Mouse (Mus musculus) kidney, embryonic 15.5 days (tissue): ENCODE measurements at regions not wholly inside any gene's neighbourhood (a gene's known extent, or its start where the extent isn't known, plus 50 kb on each side); places are given as distances from the start of the nearest gene placed in this dataset.
A peak's percentile ranks its signal among the peaks of the same experiment; 100 is the strongest.

Experiments used
- ATAC-seq: fragments of 200-750 bp; cut with Nextera tagmentation; replicated peaks from 2 replicates; pipeline ENCODE4 v1.8.0; 2017; ENCODE audit warnings: moderate TSS enrichment; ENCODE audit not compliant: low FRiP score
- H3K27ac ChIP-seq: fragments of 300-500 bp; sonication (generic); 2 replicates; pipeline ENCODE4 v1.5.1; 2015; ENCODE audit warnings: mild to moderate bottlenecking, inconsistent platforms
- H3K27me3 ChIP-seq: fragments of 300-500 bp; sonication (generic); 2 replicates; pipeline ENCODE4 v1.6.1; 2015; ENCODE audit warnings: inconsistent platforms
- H3K36me3 ChIP-seq: fragments of 300-500 bp; sonication (generic); 2 replicates; pipeline ENCODE4 v1.6.1; 2015; ENCODE audit warnings: inconsistent platforms
- H3K4me1 ChIP-seq: fragments of 300-500 bp; sonication (generic); 2 replicates; pipeline ENCODE4 v1.6.1; 2015; ENCODE audit warnings: inconsistent platforms
- H3K4me2 ChIP-seq: fragments of 300-500 bp; sonication (generic); 2 replicates; pipeline ENCODE4 v1.6.1; 2015; ENCODE audit warnings: moderate library complexity, mild to moderate bottlenecking, inconsistent platforms
- H3K4me3 ChIP-seq: fragments of 300-500 bp; sonication (generic); replicated peaks from 2 replicates; pipeline ENCODE4 v1.5.1; 2015; ENCODE audit warnings: mild to moderate bottlenecking, inconsistent platforms
- H3K9ac ChIP-seq: fragments of 300-500 bp; sonication (generic); 2 replicates; pipeline ENCODE4 v1.6.1; 2015; ENCODE audit warnings: mild to moderate bottlenecking, inconsistent platforms
- H3K9me3 ChIP-seq: fragments of 300-500 bp; sonication (generic); replicated peaks from 2 replicates; pipeline ENCODE4 v1.6.1; 2016; ENCODE audit warnings: inconsistent platforms
- WGBS: fragments of 180-500 bp; shearing (Covaris S2); methylation state at CpG from one replicate; pipeline ENCODE4 v1.1.7; 2015; ENCODE audit warnings: mixed read lengths; 5-methylcytosine and 5-hydroxymethylcytosine counted together

- Histone ChIP-seq H3K36me3 (no peaks in the 10 kb centered on the region), H3K4me2 (no peak overlapping the region), H3K4me3 (no peak overlapping the region), H3K27me3 (no peaks in the 10 kb centered on the region), H3K9me3 (no peaks in the 10 kb centered on the region), H3K27ac (no peak overlapping the region), H3K9ac (no peak overlapping the region), H3K4me1 (no peaks in the 10 kb centered on the region)
- WGBS: 89% methylated on average over 3 of the region's 3 CpGs
- no peak for ATAC-seq
Observed at GRCm38 (mm10) chr10:122386748-122387147, 61.6 kb upstream of the Avpr1a start.

GRCm38 (mm10) chr10:122379661-122380344 lies 68.5 kb upstream of the Avpr1a start:
- no peaks in the 10 kb centered on the region for H3K4me1 ChIP-seq
- H3K9ac ChIP-seq: no peak overlapping the region
- H3K9me3 ChIP-seq: no peaks in the 10 kb centered on the region
- H3K4me3 ChIP-seq: no peak overlapping the region
- no peaks in the 10 kb centered on the region for H3K36me3 ChIP-seq
- no peak overlapping the region for H3K4me2 ChIP-seq
- WGBS: 75% methylated on average over 3 of the region's 3 CpGs
- no peaks in the 10 kb centered on the region for H3K27me3 ChIP-seq
- no peak for ATAC-seq
- H3K27ac ChIP-seq: no peak overlapping the region

- Histone ChIP-seq H3K9ac (no peak overlapping the region), H3K4me3 (no peak overlapping the region), H3K4me1 (0 out of 2 replicates have a peak, but pooled peaks cover 3% of the 10 kb centered on the region), H3K9me3 (no peaks in the 10 kb centered on the region), H3K27me3 (no peaks in the 10 kb centered on the region), H3K4me2 (no peak overlapping the region), H3K27ac (no peak overlapping the region), H3K36me3 (no peaks in the 10 kb centered on the region)
- ATAC-seq: peak; percentile 76
- 77% methylated on average over 9 of the region's 9 CpGs for WGBS
Observed at GRCm38 (mm10) chr10:122343291-122343690, 105.0 kb upstream of the Avpr1a start.

GRCm38 (mm10) chr10:122342356-122342755 lies 105.9 kb upstream of the Avpr1a start:
- Histone ChIP-seq H3K4me3 (no peak overlapping the region), H3K27ac (no peak overlapping the region), H3K36me3 (no peaks in the 10 kb centered on the region), H3K9me3 (no peaks in the 10 kb centered on the region), H3K27me3 (no peaks in the 10 kb centered on the region), H3K4me2 (no peak overlapping the region), H3K4me1 (0 out of 2 replicates have a peak, but pooled peaks cover 3% of the 10 kb centered on the region), H3K9ac (no peak overlapping the region)
- peak; percentile 65; the same call in 1 of the 2 replicates for ATAC-seq
- WGBS: 68% methylated on average over 12 of the region's 12 CpGs

GRCm38 (mm10) chr10:122326851-122327250 lies 121.4 kb upstream of the Avpr1a start:
- no peak overlapping the region for H3K4me3 ChIP-seq
- H3K4me2 ChIP-seq: no peak overlapping the region
- 83% methylated on average over 6 of the region's 6 CpGs for WGBS
- H3K27me3 ChIP-seq: no peaks in the 10 kb centered on the region
- H3K27ac ChIP-seq: no peak overlapping the region
- H3K36me3 ChIP-seq: no peaks in the 10 kb centered on the region
- H3K9ac ChIP-seq: no peak overlapping the region
- ATAC-seq: no peak
- no peaks in the 10 kb centered on the region for H3K4me1 ChIP-seq
- no peaks in the 10 kb centered on the region for H3K9me3 ChIP-seq

GRCm38 (mm10) chr10:122318886-122319285 lies 129.4 kb upstream of the Avpr1a start:
- ATAC-seq: no peak
- no peak overlapping the region for H3K27ac ChIP-seq
- H3K4me1 ChIP-seq: no peaks in the 10 kb centered on the region
- WGBS: 82% methylated on average over 4 of the region's 4 CpGs
- no peaks in the 10 kb centered on the region for H3K27me3 ChIP-seq
- H3K4me3 ChIP-seq: no peak overlapping the region
- no peaks in the 10 kb centered on the region for H3K9me3 ChIP-seq
- H3K4me2 ChIP-seq: no peak overlapping the region
- no peak overlapping the region for H3K9ac ChIP-seq
- no peaks in the 10 kb centered on the region for H3K36me3 ChIP-seq

GRCm38 (mm10) chr10:122310646-122311193 lies 137.6 kb upstream of the Avpr1a start:
- 73% methylated on average over 3 of the region's 3 CpGs for WGBS
- no peak for ATAC-seq
- H3K9me3 ChIP-seq: no peaks in the 10 kb centered on the region

GRCm38 (mm10) chr10:122308691-122309090 lies 139.6 kb upstream of the Avpr1a start:
- Histone ChIP-seq H3K9me3 (no peaks in the 10 kb centered on the region), H3K36me3 (no peaks in the 10 kb centered on the region), H3K4me1 (no peaks in the 10 kb centered on the region), H3K27ac (no peak overlapping the region), H3K27me3 (no peaks in the 10 kb centered on the region), H3K9ac (no peak overlapping the region), H3K4me3 (no peak overlapping the region), H3K4me2 (no peak overlapping the region)
- WGBS: 87% methylated on average over 3 of the region's 3 CpGs
- ATAC-seq: no peak

More at GRCm38 (mm10) chr10:122310646-122311193, 137.6 kb upstream of the Avpr1a start:
- no peaks in the 10 kb centered on the region for H3K27me3 ChIP-seq
- no peaks in the 10 kb centered on the region for H3K4me1 ChIP-seq
- no peaks in the 10 kb centered on the region for H3K36me3 ChIP-seq
- H3K4me3 ChIP-seq: no peak overlapping the region
- H3K4me2 ChIP-seq: no peak overlapping the region
- no peak overlapping the region for H3K9ac ChIP-seq
- H3K27ac ChIP-seq: no peak overlapping the region

GRCm38 (mm10) chr10:122302259-122302658 lies 146.0 kb upstream of the Avpr1a start:
- Histone ChIP-seq H3K4me1 (no peaks in the 10 kb centered on the region), H3K27me3 (no peaks in the 10 kb centered on the region), H3K4me3 (no peak overlapping the region), H3K9ac (no peak overlapping the region), H3K4me2 (no peak overlapping the region), H3K36me3 (no peaks in the 10 kb centered on the region), H3K27ac (no peak overlapping the region), H3K9me3 (no peaks in the 10 kb centered on the region)
- WGBS: 78% methylated on average over 6 of the region's 6 CpGs
- ATAC-seq: no peak

- no peaks in the 10 kb centered on the region for H3K4me1 ChIP-seq
- H3K9me3 ChIP-seq: no peaks in the 10 kb centered on the region
- no peaks in the 10 kb centered on the region for H3K27me3 ChIP-seq
- H3K4me2 ChIP-seq: no peak overlapping the region
- ATAC-seq: no peak
- no peak overlapping the region for H3K27ac ChIP-seq
- no peak overlapping the region for H3K4me3 ChIP-seq
- H3K9ac ChIP-seq: no peak overlapping the region
- 79% methylated on average over 5 of the region's 5 CpGs for WGBS
- no peaks in the 10 kb centered on the region for H3K36me3 ChIP-seq
Observed at GRCm38 (mm10) chr10:122295921-122296425, 152.3 kb upstream of the Avpr1a start.

- no peak for ATAC-seq
Observed at GRCm38 (mm10) chr10:122291611-122292010, 156.7 kb upstream of the Avpr1a start.

GRCm38 (mm10) chr10:122291091-122291490 lies 157.2 kb upstream of the Avpr1a start:
- WGBS: 65% methylated on average over 5 of the region's 5 CpGs
- no peaks in the 10 kb centered on the region for H3K4me1 ChIP-seq
- H3K9me3 ChIP-seq: no peaks in the 10 kb centered on the region

More at GRCm38 (mm10) chr10:122291611-122292010, 156.7 kb upstream of the Avpr1a start:
- Histone ChIP-seq H3K4me1 (no peaks in the 10 kb centered on the region), H3K4me2 (no peak overlapping the region), H3K27ac (no peak overlapping the region), H3K9ac (no peak overlapping the region), H3K4me3 (no peak overlapping the region), H3K9me3 (no peaks in the 10 kb centered on the region), H3K36me3 (no peaks in the 10 kb centered on the region), H3K27me3 (no peaks in the 10 kb centered on the region)
- 79% methylated on average over 2 of the region's 2 CpGs for WGBS

More at GRCm38 (mm10) chr10:122291091-122291490, 157.2 kb upstream of the Avpr1a start:
- Histone ChIP-seq H3K4me2 (no peak overlapping the region), H3K27ac (no peak overlapping the region), H3K4me3 (no peak overlapping the region), H3K9ac (no peak overlapping the region), H3K27me3 (no peaks in the 10 kb centered on the region), H3K36me3 (no peaks in the 10 kb centered on the region)
- ATAC-seq: no peak
